Mouse (Mus musculus): ENCODE data around the gene Tmtc4.
A peak's percentile ranks its signal among the peaks of the same experiment; 100 is the strongest.

The Tmtc4 gene

GRCm38 (mm10) chr14:122973091-122973490 lies 10.7 kb downstream of the Tmtc4 start:
- DNase-seq, result no peak

- no peak for DNase-seq
These were observed 15.8 kb downstream of the Tmtc4 start for GRCm38 (mm10) chr14:122968049-122968448.

- DNase-seq, result no peak
These were observed 25.9 kb downstream of the Tmtc4 start for GRCm38 (mm10) chr14:122957941-122958340.

- peak; percentile 29 to 31 for DNase-seq
These were observed 30.5 kb downstream of the Tmtc4 start for GRCm38 (mm10) chr14:122953331-122953730.

GRCm38 (mm10) chr14:122952556-122952955 lies 31.3 kb downstream of the Tmtc4 start:
- no peak for DNase-seq

DNA sequence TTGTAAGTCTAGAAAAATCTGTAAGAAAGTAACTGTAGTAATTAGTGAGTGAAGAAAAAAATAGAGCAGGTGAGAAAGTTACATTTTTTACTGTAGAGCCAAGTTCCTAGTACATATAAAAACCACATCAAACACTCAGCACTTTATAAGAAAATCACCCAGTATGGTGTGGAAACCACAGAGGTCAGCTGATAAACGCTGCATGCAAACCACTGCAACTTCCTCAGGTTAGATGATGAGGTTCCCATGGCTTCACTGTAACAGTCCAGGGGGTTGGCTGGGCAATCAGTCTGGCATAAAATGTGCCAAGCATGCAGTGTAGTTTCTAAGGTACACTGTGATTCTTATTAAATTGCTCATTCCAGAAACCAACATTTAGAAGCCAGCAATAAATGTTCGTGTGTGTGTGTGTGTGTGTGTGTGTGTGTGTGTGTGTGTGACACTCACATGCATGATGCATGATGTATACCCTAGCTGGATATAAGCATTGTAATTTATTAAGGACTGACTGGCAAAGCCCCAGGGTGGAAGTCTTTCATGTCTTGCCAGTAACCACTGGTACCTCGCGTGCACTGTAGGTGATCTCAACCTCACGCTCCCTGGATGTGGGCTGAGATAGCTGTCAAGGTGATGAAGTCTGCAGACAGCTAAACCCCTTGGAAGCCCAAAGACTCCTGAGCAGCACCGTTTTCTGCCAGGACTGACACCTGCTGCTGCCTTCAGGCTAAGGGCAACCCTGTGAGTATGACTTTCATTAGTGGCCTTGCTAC lies 32.0 kb downstream of the Tmtc4 start:
- DNase-seq, result no peak

GRCm38 (mm10) chr14:122950915-122951314 lies 32.9 kb downstream of the Tmtc4 start:
- no peak for DNase-seq

DNA sequence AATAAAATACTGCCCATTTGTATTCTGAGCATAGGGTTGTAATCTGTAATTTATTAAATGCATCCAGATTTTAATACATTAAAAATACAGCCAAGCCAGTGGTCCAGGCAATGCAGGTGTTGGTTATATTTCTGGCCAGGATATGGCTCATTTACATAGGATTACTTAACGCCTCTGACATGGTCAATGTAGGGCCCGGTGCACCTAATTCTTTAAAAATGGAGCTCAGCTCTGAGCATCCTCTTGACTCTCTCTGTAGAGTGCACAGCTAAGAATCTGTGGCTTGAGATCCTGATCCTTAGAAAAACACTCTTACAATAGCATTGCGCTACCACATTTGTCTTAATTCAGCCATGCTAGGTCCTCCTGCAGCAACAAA lies 40.4 kb downstream of the Tmtc4 start:
- DNase-seq, result no peak

DNA sequence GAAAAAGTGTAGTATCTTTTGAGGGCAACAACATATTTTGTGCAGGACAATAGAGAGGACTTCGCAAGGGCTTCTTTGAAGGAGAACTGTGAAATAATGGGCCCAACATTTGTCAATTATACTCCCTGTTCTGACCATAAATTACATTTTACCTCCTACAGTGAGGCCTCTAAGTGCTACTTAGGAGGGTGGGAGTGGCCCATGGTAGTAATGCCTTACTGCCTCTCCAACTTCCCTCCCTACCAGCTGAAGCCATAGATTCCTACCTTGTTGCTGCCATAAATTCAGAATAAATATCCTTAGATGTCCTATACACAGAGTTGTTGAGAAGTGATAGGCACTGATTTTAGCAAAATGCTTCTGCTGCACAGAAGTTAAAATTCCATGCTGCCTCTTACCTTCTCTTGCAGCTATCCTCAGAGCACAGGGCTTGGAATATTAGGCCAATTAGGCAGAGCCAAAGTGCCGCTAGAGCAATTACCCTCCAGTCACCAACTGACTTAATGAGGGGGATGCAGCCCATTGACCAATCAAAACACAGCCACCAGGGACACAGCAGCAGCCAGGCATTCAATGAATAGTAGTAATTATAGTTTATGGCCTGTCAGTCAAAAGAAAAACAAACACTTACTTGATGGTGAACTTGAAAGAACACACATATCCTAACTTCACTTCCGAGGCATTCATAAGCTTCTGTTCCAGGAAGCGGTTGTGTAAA lies 40.9 kb downstream of the Tmtc4 start:
- DNase-seq, result no peak

DNA sequence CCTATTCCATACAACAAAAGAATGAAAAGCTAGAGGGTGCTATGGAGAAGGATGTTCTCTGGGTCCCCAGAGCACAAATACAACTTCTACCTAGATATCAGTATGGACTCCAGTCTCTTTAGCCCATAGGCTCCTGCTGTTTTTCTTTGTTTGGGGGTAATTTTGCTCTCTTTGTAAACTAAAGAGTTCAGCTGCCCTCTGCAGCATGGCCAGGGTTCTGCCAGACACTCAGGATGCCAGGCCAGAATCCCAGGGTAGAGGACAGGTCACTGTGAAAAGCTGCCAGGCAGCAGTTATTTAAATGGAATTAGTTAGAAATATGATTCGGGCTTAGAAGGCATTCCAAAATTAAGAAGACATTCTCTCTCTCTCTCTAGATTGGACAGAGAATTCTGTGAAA lies 47.4 kb downstream of the Tmtc4 start:
- DNase-seq, result no peak

DNA sequence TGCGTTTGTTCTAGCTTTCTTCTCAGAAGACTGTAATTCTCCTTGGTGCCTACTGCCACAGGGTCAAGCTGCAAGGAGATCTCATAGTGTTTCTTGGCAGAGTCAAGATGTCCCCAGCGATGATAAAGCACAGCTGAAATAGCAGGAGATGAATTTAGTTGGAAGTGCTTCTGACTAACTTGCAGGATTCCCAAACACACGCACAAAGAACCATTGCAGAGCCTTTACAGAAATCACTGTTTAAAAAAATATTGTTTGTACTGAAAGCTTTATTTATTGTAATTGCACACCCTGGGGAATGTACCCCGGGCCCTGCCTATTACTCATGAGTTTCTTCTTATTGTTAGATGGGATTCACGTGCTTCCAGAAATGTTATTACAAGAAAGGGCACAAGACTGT lies 63.8 kb downstream of the Tmtc4 start:
- no peak for DNase-seq

DNA sequence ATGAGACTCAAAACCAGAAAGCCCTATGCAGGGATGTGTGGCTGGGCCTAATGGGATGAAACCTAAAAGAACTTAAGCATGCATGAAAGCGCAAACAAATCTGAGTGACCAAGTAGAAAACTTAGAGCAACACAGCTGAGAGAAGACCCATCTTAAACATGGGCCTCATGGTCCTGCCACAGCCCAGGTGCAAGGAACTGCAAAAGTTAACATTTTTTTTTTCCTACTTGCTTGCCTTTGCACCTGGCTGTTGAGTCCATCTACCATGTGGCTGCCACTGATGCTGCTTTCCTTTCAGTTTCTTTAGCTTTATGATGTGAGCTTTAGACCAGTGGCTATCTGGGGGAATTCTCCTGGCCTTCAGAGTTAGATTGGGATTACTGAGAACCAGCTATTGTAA lies 66.2 kb downstream of the Tmtc4 start:
- no peak for DNase-seq

DNA sequence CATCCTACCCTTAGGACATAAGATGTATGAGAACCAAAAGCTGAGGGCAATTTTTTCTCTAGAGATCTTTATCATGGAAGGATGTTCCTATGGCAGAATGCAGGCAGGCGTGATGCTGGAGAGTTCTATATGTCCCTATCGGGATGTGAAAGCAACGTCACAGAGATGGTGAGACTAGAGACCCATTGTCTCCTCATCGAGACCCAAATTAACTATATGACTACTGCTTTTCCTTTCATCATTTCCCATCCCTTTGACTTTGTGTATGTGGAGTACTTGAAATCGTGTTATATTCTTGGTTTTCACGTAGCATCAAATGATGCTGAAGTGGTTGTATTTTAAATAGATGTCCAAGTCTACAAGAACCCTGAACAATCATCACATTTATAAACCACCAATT lies 70.2 kb downstream of the Tmtc4 start, which contains the start of gene Ggact:
Gene Ggact, minus strand, starts transcription at position 101 of the 400 bp plus-strand sequence.
- no peak for DNase-seq

- DNase-seq, result peak; percentile 63 to 66
These were observed 70.9 kb downstream of the Tmtc4 start for GRCm38 (mm10) chr14:122912812-122913498.

DNA sequence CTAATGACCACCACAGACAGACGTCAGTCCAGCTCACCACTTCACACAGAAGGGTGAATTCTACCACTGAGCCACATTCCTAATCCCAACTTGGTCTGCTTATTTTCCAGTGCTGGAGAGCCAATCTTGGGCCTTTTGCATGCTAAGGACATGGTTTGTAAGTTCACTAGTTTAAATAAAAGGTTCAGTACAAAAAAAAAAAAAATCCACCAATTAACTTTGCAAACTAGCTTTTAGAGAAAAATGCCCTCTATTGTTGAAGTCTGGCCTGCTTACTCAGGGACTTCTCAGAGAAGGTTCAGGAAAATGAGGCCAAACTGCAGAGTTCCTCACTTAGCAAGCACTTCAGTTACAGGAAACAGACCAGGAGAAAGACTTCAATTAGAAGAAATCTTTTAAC lies 71.7 kb downstream of the Tmtc4 start:
- no peak for DNase-seq

- DNase-seq, result no peak
These were observed 72.6 kb downstream of the Tmtc4 start for GRCm38 (mm10) chr14:122911265-122911664.

- no peak for DNase-seq
These were observed 74.3 kb downstream of the Tmtc4 start for GRCm38 (mm10) chr14:122909368-122910091.

DNA sequence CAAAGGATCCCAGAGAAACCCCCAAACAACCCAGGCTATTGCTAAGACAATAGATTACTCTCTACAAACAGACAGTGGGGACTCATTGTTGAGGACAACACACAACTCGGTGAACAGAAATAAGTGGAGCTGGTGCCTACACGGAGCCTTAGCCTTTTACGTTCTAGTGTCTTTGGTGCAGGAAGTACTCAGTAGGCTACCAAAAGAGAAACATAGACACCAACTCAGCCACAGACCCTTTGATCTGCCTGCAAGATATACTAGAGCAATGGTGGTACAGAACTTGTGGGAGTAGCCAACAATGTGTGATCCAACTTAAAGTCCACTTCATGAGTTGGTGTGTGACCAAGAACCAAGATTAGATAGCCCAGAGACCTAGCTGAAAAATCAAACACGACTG lies 75.8 kb downstream of the Tmtc4 start:
- DNase-seq, result no peak

DNA sequence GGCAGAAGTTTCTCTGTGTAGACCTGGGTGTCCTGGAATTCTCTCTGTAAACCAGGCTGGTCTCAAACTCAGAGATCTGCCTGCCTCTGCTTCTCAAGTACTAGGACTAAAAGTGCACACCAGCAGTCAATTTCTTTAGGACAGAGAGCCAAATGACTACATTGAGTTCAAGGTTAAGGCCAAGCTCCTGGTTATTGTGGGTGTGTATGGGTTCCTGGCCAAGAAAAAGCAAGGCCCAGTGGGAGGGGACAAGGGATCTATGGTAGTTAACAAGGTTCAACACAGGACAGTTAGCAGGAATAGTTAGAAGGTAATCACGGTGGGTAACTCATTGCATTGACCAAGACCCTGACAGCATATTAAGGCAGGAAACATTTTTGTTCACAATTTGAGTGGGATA lies 78.8 kb downstream of the Tmtc4 start:
- DNase-seq, result no peak

- DNase-seq, result no peak
These were observed 79.9 kb downstream of the Tmtc4 start for GRCm38 (mm10) chr14:122903923-122904351.

DNA sequence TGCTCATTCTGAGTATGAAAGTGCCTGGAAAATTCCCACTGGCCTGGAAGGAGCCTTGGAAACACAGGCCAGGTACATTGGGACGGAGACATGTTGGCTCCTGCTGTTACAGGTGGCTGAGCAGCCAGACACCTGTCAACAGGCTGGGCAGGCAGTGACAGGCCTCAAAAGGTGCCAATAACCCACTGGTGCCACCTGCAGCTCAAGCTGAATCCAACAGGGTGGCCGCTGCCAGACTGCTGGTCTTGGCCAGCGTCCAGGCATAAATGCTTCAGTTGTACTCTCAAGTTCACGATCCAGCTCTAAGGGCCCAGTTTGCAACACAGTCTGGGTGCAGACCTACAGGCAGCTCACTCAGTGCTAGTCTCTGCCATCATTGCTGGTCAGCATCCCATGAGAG lies 81.0 kb downstream of the Tmtc4 start:
- peak; percentile 9 to 18 for DNase-seq

- DNase-seq, result peak; percentile 51 to 52
These were observed 81.7 kb downstream of the Tmtc4 start for GRCm38 (mm10) chr14:122902136-122902535.

GRCm38 (mm10) chr14:122901715-122902114 lies 82.1 kb downstream of the Tmtc4 start:
- no peak for DNase-seq

Data from thymus, postnatal 36 days (tissue).